In genomic region chr11:84525421-84526274, GRCm38 (mm10) we compare ENCODE assay signal across 7 mouse cellular contexts. TPM values are rescaled to one million over a fixed set of nuclear protein-coding genes. Genes with fewer than 3 reads are reported as not detected.
DNase-seq lines count a peak whose midpoint lies in the region; ATAC-seq and TF ChIP-seq lines count a peak whose summit lies in the region.

Gene Lhx1 (minus strand): TSS chr11:84525535.

- peaks cover 22% of the 10 kb centered on the region for H3K27me3 ChIP-seq in hindbrain, embryonic 15.5 days
- H3K27me3 ChIP-seq in liver, embryonic 13.5 days: peaks cover 100% of the 10 kb centered on the region

- no peak within 1 kb of the TSS for H3K9ac ChIP-seq in ES-E14 (ENCODE audit: insufficient read depth, low read depth, low read length, poor library complexity, severe bottlenecking)
- H3K9ac ChIP-seq in hindbrain, embryonic 15.5 days: peak within 1 kb of the TSS; percentile 64
- H3K9ac ChIP-seq in liver, embryonic 13.5 days: no peak within 1 kb of the TSS

- peak within 1 kb of the TSS; percentile 66 for H3K4me2 ChIP-seq in hindbrain, embryonic 15.5 days
- H3K4me2 ChIP-seq in liver, embryonic 13.5 days: peak within 1 kb of the TSS; percentile 64

- under 1% methylated on average over 64 of the region's 64 CpGs for WGBS in hindbrain, embryonic 15.5 days
- WGBS in liver, embryonic 13.5 days (ENCODE audit: insufficient replicate concordance): under 1% methylated on average over 64 of the region's 64 CpGs

- peaks cover 0 to 4% of the 10 kb centered on the region in 2 experiments; a peak in 1 of 4 replicates for H3K4me1 ChIP-seq in ES-E14 (ENCODE audit: control insufficient read depth in 2 of 2, insufficient read depth in 2 of 2, low read length in 2 of 2, poor library complexity in 1 of 2)
- peaks cover 47% of the 10 kb centered on the region for H3K4me1 ChIP-seq in hindbrain, embryonic 15.5 days (replicated peaks)
- H3K4me1 ChIP-seq in liver, embryonic 13.5 days (replicated peaks): peaks cover 23% of the 10 kb centered on the region

- peak; percentile 23 for DNase-seq in CD4-positive helper T cell, adult 2 months (ENCODE audit: low read depth, low spot score)
- DNase-seq in ES-E14 (ENCODE audit: low read depth, low spot score): no peak
- peak; percentile 84 for DNase-seq in embryo, embryonic 9.5 days (ENCODE audit: extremely low spot score)
- no peak for DNase-seq in liver, embryonic 13.5 days
- DNase-seq in testis, postnatal 10 days (ENCODE audit: low spot score): peak; percentile 50
- DNase-seq in gastrocnemius, postnatal 10 days: no peak

- no peak within 1 kb of the TSS for H3K27ac ChIP-seq in ES-E14 (ENCODE audit: insufficient read depth, low read depth, low read length, poor library complexity, severe bottlenecking)
- peak within 1 kb of the TSS; percentile 85 for H3K27ac ChIP-seq in hindbrain, embryonic 15.5 days (replicated peaks)
- no peak within 1 kb of the TSS for H3K27ac ChIP-seq in liver, embryonic 13.5 days

- H3K4me3 ChIP-seq in ES-E14 (ENCODE audit: insufficient read depth in 1 of 2, low read depth in 1 of 2, low read length in 2 of 2, poor library complexity in 1 of 2, severe bottlenecking in 1 of 2): peak within 1 kb of the TSS; percentile 45 to 58
- peak within 1 kb of the TSS; percentile 51 for H3K4me3 ChIP-seq in hindbrain, embryonic 15.5 days
- peak within 1 kb of the TSS; percentile 48 for H3K4me3 ChIP-seq in liver, embryonic 13.5 days (replicated peaks)

- no peaks in the 10 kb centered on the region for H3K36me3 ChIP-seq in ES-E14 (ENCODE audit: control insufficient read depth, insufficient read depth, low read length, poor library complexity, severe bottlenecking)
- no peaks in the 10 kb centered on the region for H3K36me3 ChIP-seq in hindbrain, embryonic 15.5 days
- no peaks in the 10 kb centered on the region for H3K36me3 ChIP-seq in liver, embryonic 13.5 days

- in situ Hi-C loops in ES-E14 (cut with MboI; ENCODE audit: low sequenced_read_pairs in 2 of 2, unreplicated experiment in 2 of 2): loop anchor here (5.0 to 10.0 kb wide), 3 partner anchors 109 to 1367 kb away; partner anchors contain the start of gene Hnf1b (in 2 of the 2)

- ATAC-seq in hindbrain, embryonic 15.5 days (ENCODE audit: low FRiP score, low read depth): peak; percentile 92
- no peak for ATAC-seq in liver, embryonic 13.5 days (ENCODE audit: low read depth)

- no peaks in the 10 kb centered on the region for H3K9me3 ChIP-seq in ES-E14 (ENCODE audit: control insufficient read depth, insufficient read depth, low read depth, low read length)
- no peaks in the 10 kb centered on the region for H3K9me3 ChIP-seq in hindbrain, embryonic 15.5 days
- no peaks in the 10 kb centered on the region for H3K9me3 ChIP-seq in liver, embryonic 13.5 days (replicated peaks)

TF ChIP-seq in ES-E14, 5 proteins besides CTCF, POLR2A, EP300 and RAD21:
- TF ChIP-seq HCFC1 (IDR thresholded peaks at IDR 0.05; ENCODE audit: borderline replicate concordance, insufficient read depth, low read length) (no peak), MAFK (IDR thresholded peaks at IDR 0.05; ENCODE audit: insufficient read depth, low read depth, low read length) (no peak), ZC3H11A (IDR thresholded peaks at IDR 0.05; ENCODE audit: borderline replicate concordance, low read depth, low read length) (no peak), ZNF384 (IDR thresholded peaks at IDR 0.05; ENCODE audit: low read depth, low read length) (no peak), CHD2 (IDR thresholded peaks at IDR 0.05; ENCODE audit: low read depth, low read length) (no peak)

RNA-seq across cellular contexts. Expression of gene Lhx1, which starts in this region (rescaled TPM):
- total RNA-seq in ES-E14 (2012; rRNA removed): 0.09 TPM in 1 of 2 replicates, not detected in the other
- 37.5 and 54.5 TPM in 2 replicates for polyA plus RNA-seq in hindbrain, embryonic 15.5 days (2015; fragmentation: Nextera tagmentation; extraction: Ambion mirVana)
- polyA plus RNA-seq in liver, embryonic 13.5 days (2015; fragmentation: Nextera tagmentation; extraction: Ambion mirVana): 0.02 and 0.05 TPM in 2 replicates
- total RNA-seq in gastrocnemius, postnatal 10 days (2021): not detected

Comparison
In these comparisons a context has a peak if more than half of its experiments do, and no peak if none do; other contexts are left out.
1. RNA of gene Lhx1 (polyA plus RNA-seq): 37.5 to 54.5 TPM in hindbrain, embryonic 15.5 days; 0.02 to 0.05 TPM in liver, embryonic 13.5 days; every median in the first group is over 10 times any median in the second.
2. DNase-seq: peak in CD4-positive helper T cell, adult 2 months (single experiment), embryo, embryonic 9.5 days (single experiment) and testis, postnatal 10 days (single experiment); none in ES-E14 (single experiment), liver, embryonic 13.5 days (single experiment) and gastrocnemius, postnatal 10 days (single experiment).
3. Peak in every context shown above with its lines, with median percentiles within 50 percentile points of each other: H3K4me3 ChIP-seq.